Mouse (Mus musculus): ENCODE measurements around the gene Mfap1b.
"Not testable (repeated sequence)": the region's sequence is repeated elsewhere in the genome, so short reads cannot be mapped to it uniquely, and the experiment has no call there.

The Mfap1b gene

GRCm38 (mm10) chr2:121472783-121473182, 1.1 kb downstream of the Mfap1b start:
- not testable (repeated sequence) for DNase-seq (ENCODE audit: low spot score in 2 of 2)

- DNase-seq (ENCODE audit: low spot score in 2 of 2) = not testable (repeated sequence)
Observed at GRCm38 (mm10) chr2:121468982-121469381, 4.9 kb downstream of the Mfap1b start.

DNA sequence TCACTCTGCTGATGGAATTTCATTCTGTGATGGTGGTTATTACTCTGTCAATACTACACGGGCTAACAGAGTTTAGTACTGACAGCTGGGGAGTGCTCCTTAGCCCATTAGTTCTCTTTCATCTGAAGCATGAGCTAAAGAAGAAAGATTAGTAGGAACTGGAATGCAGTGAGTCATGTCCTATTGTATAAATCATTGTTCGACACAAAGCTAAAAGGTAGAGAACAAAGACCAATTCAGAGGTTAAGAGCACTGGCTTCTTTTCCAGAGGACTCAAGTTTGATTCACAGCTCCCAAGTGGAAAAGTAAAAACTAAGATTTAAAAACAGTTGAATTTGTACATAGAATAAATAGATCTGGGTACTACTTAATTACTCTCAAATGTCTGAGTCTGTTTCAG, 13.8 kb downstream of the Mfap1b start:
- no peak for DNase-seq (ENCODE audit: low spot score in 2 of 2)

DNA sequence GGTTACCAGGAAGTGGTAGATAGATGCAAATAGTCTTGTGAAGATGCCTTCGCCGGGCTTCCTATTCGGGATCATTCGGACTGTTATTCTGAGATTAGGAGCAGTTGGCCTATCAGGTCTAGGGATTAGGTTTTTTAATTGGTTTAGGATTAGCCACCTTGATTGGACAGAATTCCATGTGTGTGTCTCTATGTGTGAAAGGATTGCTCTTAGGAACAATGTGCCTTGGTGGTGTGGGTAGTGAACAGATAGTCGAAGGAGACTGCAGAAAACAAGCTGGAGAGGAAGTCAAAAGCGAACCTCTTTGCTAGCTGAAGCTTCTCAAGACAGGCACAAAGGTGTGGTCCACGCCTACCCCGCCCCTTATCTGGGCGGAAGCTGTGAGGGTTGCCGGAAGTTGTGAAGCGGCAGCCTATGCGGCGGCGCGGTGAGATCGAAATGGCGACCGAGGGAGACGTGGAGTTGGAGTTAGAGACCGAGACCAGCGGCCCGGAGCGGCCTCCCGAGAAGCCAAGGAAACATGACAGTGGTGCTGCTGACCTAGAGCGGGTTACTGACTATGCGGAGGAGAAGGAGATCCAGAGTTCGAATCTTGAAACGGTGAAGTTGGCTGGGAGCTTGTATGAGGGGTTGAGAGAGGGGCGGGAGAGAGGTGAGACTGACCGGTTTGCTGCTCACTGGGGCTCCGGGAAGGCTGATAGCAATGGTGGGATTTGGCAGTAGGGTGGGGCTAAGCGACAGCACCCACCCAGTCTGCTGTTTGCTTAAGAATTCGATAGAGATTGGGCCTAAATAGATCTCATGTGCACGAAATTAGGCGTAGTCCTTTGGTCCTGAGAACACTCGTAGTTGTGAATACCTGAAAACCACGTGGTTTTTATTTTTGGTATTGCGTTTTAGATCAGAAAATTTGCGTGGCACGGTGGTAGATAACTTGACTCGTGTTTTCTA, 16.9 kb downstream of the Mfap1b start, which contains the start of gene Serinc4:
TSS of gene Serinc4 (minus strand) at position 90 of the 951 bp plus-strand sequence.
- peak; percentile 82 to 83 for DNase-seq (ENCODE audit: low spot score in 2 of 2)

GRCm38 (mm10) chr2:121455534-121455933, 18.3 kb downstream of the Mfap1b start:
- no peak for DNase-seq (ENCODE audit: low spot score in 2 of 2)

- no peak for DNase-seq (ENCODE audit: low spot score in 2 of 2)
Observed at GRCm38 (mm10) chr2:121453917-121454316, 19.9 kb downstream of the Mfap1b start.

DNA sequence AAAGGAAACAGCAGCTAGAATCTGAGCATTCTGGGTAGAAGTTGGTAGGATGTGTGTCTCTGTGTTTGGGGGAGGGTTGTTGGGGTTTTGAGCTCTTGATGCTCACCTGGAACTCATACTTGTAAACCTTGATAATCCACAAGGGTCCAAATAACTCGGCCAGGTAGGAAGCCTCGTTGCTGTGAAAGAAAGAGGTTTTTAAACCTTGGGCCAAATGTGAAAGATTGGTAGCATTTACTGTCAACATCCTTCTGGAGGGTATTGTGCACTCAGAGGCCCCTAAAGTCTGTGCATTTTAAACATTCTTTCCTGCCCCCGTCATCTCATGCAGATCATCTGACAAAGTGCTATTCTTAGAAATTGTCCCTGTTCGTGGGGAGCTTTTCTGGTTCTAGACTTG, 20.9 kb downstream of the Mfap1b start, which contains the start of gene Hypk:
TSS of gene Hypk (plus strand) at position 301 of the 400 bp plus-strand sequence.
- no peak for DNase-seq (ENCODE audit: low spot score in 2 of 2)

- DNase-seq (ENCODE audit: low spot score in 2 of 2) = no peak
Observed at GRCm38 (mm10) chr2:121452361-121452760, 21.5 kb downstream of the Mfap1b start.

DNA sequence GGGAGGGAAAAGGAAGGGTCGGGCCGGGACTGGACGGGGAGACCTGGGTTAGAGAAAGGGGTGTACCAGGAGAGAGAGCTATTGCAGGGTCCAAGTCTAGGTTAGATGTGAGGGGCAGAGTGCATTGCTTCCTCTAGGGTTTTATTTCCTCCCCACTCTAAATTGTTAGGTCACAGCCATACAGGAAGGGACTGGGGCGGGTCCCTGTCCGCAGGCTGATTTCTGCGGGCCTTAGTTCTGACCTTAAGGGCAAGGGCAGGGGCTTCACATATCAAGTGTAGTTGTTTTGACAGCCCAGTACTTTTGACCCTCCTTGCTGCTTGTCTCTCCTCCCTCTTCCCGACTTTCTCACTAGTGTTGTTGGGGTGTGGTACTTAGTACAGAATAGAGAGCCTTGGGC, 23.8 kb downstream of the Mfap1b start:
- DNase-seq (ENCODE audit: low spot score in 2 of 2) = no peak

GRCm38 (mm10) chr2:121449545-121450011, 24.3 kb downstream of the Mfap1b start:
- DNase-seq (ENCODE audit: low spot score in 2 of 2) = no peak

- peak; percentile 98 to 99 for DNase-seq (ENCODE audit: low spot score in 2 of 2)
Observed at GRCm38 (mm10) chr2:121448739-121449535, 24.9 kb downstream of the Mfap1b start, which contains the start of gene Serf2. Serf2 (plus strand) TSS chr2:121449195.

DNA sequence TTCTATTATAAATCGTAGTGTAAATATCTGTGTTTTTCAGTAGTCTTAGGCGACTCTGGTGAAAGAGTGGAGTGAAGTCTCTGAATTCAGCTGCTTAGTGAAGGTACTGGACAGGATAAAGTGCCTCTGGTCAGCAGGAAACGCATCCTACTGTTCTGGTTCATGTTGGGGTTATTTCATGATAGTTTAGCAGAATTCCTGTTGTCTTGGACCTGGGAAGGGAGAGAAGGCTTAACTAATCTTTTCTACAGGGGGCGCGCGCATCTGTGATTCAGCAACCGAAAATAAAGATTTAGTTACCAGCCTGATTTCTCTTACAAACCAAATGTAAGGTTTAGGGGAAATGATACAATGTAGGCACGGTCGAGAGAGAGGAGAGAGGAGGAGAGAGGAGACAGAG, 25.7 kb downstream of the Mfap1b start:
- peak; percentile 20 to 52 for DNase-seq (ENCODE audit: low spot score in 2 of 2)

DNA sequence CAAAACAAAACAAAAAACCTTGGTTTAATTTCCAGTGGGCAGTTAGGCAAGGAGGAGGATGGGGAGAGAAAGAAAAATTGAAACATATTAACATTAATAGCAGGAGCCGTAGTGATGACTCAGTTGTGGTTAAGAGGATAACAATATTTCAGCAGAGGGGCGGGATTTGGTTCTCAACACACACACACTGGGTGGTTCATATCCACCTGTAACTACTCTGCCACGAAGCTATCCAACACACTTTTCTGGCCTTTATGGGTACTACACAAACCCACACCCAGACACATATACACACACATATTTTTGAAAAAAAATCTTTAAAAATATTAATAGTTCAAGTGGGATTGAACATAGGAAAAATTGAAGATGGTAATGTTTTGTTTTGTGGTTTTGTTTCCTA, 26.9 kb downstream of the Mfap1b start:
- DNase-seq (ENCODE audit: low spot score in 2 of 2) = no peak

GRCm38 (mm10) chr2:121446506-121446905, 27.4 kb downstream of the Mfap1b start:
- DNase-seq (ENCODE audit: low spot score in 2 of 2) = no peak

DNA sequence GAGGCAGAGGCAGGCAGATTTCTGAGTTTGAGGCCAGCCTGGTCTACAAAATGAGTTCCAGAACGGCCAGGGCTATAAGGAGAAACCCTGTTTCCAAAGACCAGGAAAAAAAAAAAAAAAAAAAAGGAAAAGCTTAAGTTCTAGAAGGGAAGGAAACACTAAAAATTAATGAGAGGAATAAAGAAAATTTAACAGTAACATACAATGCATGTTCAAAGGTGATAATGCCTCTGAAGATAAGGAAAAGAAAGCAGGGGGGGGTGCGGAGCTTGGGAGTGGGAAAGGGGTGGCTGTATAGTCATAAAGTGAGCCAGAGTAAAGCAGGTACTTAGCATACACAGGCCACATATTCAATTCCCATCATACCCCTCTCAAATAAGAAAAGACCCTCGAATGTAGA, 28.8 kb downstream of the Mfap1b start:
- no peak for DNase-seq (ENCODE audit: low spot score in 2 of 2)

DNA sequence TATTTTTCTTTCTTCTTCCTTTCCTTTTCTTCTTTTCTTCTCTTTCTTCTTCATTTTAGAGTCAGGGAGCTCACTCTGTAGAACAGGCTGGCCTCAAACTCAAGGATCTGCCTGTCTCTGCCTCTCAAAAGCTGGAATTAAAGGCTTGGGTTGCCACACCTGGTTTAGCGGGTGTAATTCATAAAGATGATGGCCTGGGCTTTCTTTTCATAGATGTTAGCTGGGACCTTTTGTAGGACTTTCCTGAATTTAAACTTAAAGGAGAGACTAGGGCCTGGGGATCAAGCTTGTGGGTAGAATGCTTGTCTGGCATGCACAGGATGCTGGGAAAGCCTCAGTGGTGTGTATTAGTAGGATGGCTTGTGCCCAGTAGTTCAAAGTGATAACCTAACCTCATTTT, 29.7 kb downstream of the Mfap1b start, which contains the start of gene Ell3:
TSS of gene Ell3 (minus strand) at position 101 of the 400 bp plus-strand sequence.
- no peak for DNase-seq (ENCODE audit: low spot score in 2 of 2)

DNA sequence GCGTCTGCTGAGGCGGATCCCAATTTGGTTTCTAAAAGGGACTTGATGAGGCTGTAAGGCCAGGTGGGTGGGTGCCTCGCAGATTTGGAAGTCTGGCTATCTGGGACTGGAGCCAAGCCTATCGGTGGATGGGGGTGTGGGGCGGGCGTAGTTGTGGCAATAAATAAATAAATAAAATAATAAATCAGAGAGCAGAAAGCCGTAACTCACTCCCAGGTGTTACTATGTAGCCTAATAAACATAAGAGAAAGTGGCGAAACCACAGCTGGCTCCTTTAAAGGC, 30.9 kb downstream of the Mfap1b start:
- no peak for DNase-seq (ENCODE audit: low spot score in 2 of 2)

- peak in 1 of 2 experiments; percentile 51 for DNase-seq (ENCODE audit: low spot score in 2 of 2)
Observed at GRCm38 (mm10) chr2:121442259-121443067, 31.4 kb downstream of the Mfap1b start.

GRCm38 (mm10) chr2:121441800-121442199, 32.1 kb downstream of the Mfap1b start:
- DNase-seq (ENCODE audit: low spot score in 2 of 2) = no peak

GRCm38 (mm10) chr2:121440834-121441605, 32.8 kb downstream of the Mfap1b start:
- no peak for DNase-seq (ENCODE audit: low spot score in 2 of 2)

GRCm38 (mm10) chr2:121439746-121440145, 34.1 kb downstream of the Mfap1b start:
- no peak for DNase-seq (ENCODE audit: low spot score in 2 of 2)

All from thymus, postnatal 10 days (tissue).